8 mouse cellular contexts compared by ENCODE assay signal in the genomic region with DNA sequence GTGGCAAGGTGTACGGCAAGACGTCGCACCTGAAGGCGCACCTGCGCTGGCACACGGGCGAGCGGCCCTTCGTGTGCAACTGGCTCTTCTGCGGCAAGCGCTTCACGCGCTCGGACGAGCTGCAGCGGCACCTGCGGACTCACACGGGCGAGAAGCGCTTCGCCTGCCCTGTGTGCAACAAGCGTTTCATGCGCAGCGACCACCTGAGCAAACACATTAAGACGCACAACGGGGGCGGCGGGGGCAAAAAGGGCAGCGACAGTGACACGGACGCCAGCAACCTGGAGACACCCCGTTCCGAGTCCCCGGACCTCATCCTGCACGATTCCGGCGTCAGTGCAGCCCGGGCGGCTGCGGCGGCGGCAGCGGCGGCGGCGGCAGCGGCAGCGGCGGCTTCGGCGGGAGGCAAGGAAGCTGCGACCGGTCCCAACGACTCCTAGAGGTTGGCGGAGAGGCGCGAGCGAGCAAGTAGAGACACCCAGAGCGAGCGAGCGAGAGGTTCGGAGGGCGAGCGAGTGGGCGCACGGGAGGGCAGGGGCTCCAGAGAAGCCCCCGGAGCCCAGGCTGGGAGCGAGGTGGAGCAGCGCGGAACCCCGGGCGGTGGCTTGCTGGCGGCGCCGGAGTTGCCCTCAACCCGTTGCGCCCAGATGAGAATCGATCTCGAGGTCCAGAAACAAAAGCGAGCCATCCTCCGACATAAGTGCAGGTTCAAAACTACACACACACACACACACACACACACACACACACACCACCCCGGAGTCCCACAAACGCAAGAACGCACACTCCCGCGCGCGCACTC. TPM values are rescaled to one million over a fixed set of nuclear protein-coding genes. Genes with fewer than 3 reads are reported as not detected.
DNase-seq lines count a peak whose midpoint lies in the region; ATAC-seq and TF ChIP-seq lines count a peak whose summit lies in the region.

No protein-coding gene starts in this region.

- no peak for TF ChIP-seq CTCF in intestine, postnatal 0 days (IDR thresholded peaks at IDR 0.05; ENCODE audit: low read depth)

- peak overlapping the region; percentile 36 to 46 for H3K4me3 ChIP-seq in ES-E14 (ENCODE audit: insufficient read depth in 1 of 2, low read depth in 1 of 2, low read length in 2 of 2, poor library complexity in 1 of 2, severe bottlenecking in 1 of 2)
- peak overlapping the region; percentile 53 for H3K4me3 ChIP-seq in forebrain, embryonic 13.5 days
- peak overlapping the region; percentile 44 for H3K4me3 ChIP-seq in intestine, postnatal 0 days (ENCODE audit: low read depth, low read length)
- H3K4me3 ChIP-seq in midbrain, embryonic 13.5 days (replicated peaks) = peak overlapping the region; percentile 50

- no peak for ATAC-seq in forebrain, embryonic 13.5 days
- ATAC-seq in intestine, postnatal 0 days = peak; percentile 36; the same call in 1 of the 2 replicates
- no peak for ATAC-seq in midbrain, embryonic 13.5 days

- H3K36me3 ChIP-seq in ES-E14 (ENCODE audit: control insufficient read depth, insufficient read depth, low read length, poor library complexity, severe bottlenecking) = no peaks in the 10 kb centered on the region
- peaks cover 13% of the 10 kb centered on the region for H3K36me3 ChIP-seq in forebrain, embryonic 13.5 days (ENCODE audit: poor library complexity, severe bottlenecking)
- no peaks in the 10 kb centered on the region for H3K36me3 ChIP-seq in intestine, postnatal 0 days (ENCODE audit: control insufficient read depth, insufficient read depth)
- H3K36me3 ChIP-seq in midbrain, embryonic 13.5 days = no peaks in the 10 kb centered on the region

- H3K9me3 ChIP-seq in ES-E14 (ENCODE audit: control insufficient read depth, insufficient read depth, low read depth, low read length) = no peaks in the 10 kb centered on the region
- H3K9me3 ChIP-seq in forebrain, embryonic 13.5 days (replicated peaks) = no peaks in the 10 kb centered on the region
- no peaks in the 10 kb centered on the region for H3K9me3 ChIP-seq in intestine, postnatal 0 days (ENCODE audit: control insufficient read depth)
- H3K9me3 ChIP-seq in midbrain, embryonic 13.5 days = no peaks in the 10 kb centered on the region

- in situ Hi-C loops in ES-E14 (cut with MboI; ENCODE audit: low sequenced_read_pairs in 2 of 2, unreplicated experiment in 2 of 2) = loop anchor here in 1 of 2 experiments (10.0 kb wide), 2 partner anchors 1390 to 1740 kb away; partner anchors contain the start of gene Hoxd13

- peak overlapping the region; percentile 62 for H3K4me2 ChIP-seq in forebrain, embryonic 13.5 days
- H3K4me2 ChIP-seq in intestine, postnatal 0 days (replicated peaks; ENCODE audit: low read depth) = peak overlapping the region; percentile 64
- peak overlapping the region; percentile 57 for H3K4me2 ChIP-seq in midbrain, embryonic 13.5 days (replicated peaks)

- H3K4me1 ChIP-seq in ES-E14 (ENCODE audit: control insufficient read depth in 2 of 2, insufficient read depth in 2 of 2, low read length in 2 of 2, poor library complexity in 1 of 2) = peaks cover 0 to 10% of the 10 kb centered on the region in 2 experiments; a peak in 2 of 4 replicates
- peaks cover 63% of the 10 kb centered on the region for H3K4me1 ChIP-seq in forebrain, embryonic 13.5 days
- H3K4me1 ChIP-seq in intestine, postnatal 0 days (replicated peaks; ENCODE audit: control insufficient read depth, insufficient read depth, low read length) = peaks cover 14% of the 10 kb centered on the region; the same call in 1 of the 2 replicates
- H3K4me1 ChIP-seq in midbrain, embryonic 13.5 days (replicated peaks) = peaks cover 64% of the 10 kb centered on the region

- WGBS in forebrain, embryonic 13.5 days = under 1% methylated on average over 87 of the region's 88 CpGs
- WGBS in intestine, postnatal 0 days = under 1% methylated on average over 86 of the region's 88 CpGs
- under 1% methylated on average over 87 of the region's 88 CpGs for whole genome bisulfite sequencing in midbrain, embryonic 13.5 days

- no peak overlapping the region for H3K27ac ChIP-seq in ES-E14 (ENCODE audit: insufficient read depth, low read depth, low read length, poor library complexity, severe bottlenecking)
- H3K27ac ChIP-seq in forebrain, embryonic 13.5 days = peak overlapping the region; percentile 91
- H3K27ac ChIP-seq in intestine, postnatal 0 days (ENCODE audit: low read depth, low read length) = no peak overlapping the region
- peak overlapping the region; percentile 81 for H3K27ac ChIP-seq in midbrain, embryonic 13.5 days

- peak; percentile 68 for DNase-seq in kidney, adult 18-20 months
- DNase-seq in kidney, adult 9 months = no peak
- DNase-seq in ES-E14 (ENCODE audit: low read depth, low spot score) = no peak
- peak; percentile 48 for DNase-seq in thymus, postnatal 0 days (ENCODE audit: low spot score)
- DNase-seq in layer of hippocampus, postnatal 25 days (ENCODE audit: extremely low spot score in 1 of 2, low spot score in 1 of 2) = no peak

- H3K27me3 ChIP-seq in forebrain, embryonic 13.5 days = peaks cover 80% of the 10 kb centered on the region
- peaks cover 89% of the 10 kb centered on the region for H3K27me3 ChIP-seq in intestine, postnatal 0 days (replicated peaks; ENCODE audit: control insufficient read depth, insufficient read depth, low read length)
- H3K27me3 ChIP-seq in midbrain, embryonic 13.5 days = peaks cover 85% of the 10 kb centered on the region

- H3K9ac ChIP-seq in ES-E14 (ENCODE audit: insufficient read depth, low read depth, low read length, poor library complexity, severe bottlenecking) = peak overlapping the region; percentile 12; the same call in 1 of the 2 replicates
- H3K9ac ChIP-seq in forebrain, embryonic 13.5 days = peak overlapping the region; percentile 86
- no peak overlapping the region for H3K9ac ChIP-seq in intestine, postnatal 0 days (ENCODE audit: low read depth, low read length)
- H3K9ac ChIP-seq in midbrain, embryonic 13.5 days (replicated peaks) = peak overlapping the region; percentile 68

TF ChIP-seq in ES-E14, 5 proteins besides CTCF, POLR2A, EP300 and RAD21:
- TF ChIP-seq HCFC1 (IDR thresholded peaks at IDR 0.05; ENCODE audit: borderline replicate concordance, insufficient read depth, low read length) (0 out of 2 replicates have a peak, but pooled peaks have one; percentile 17), CHD2 (IDR thresholded peaks at IDR 0.05; ENCODE audit: low read depth, low read length) (no peak), ZC3H11A (IDR thresholded peaks at IDR 0.05; ENCODE audit: borderline replicate concordance, low read depth, low read length) (no peak)

RNA-seq across cellular contexts. Expression of gene Sp9, which starts 2.6 kb away (rescaled TPM):
- 0.74 and 0.80 TPM in 2 replicates for total RNA-seq in ES-E14 (2012; rRNA removed)
- 10.6 and 15.4 TPM in 2 replicates for polyA plus RNA-seq in forebrain, embryonic 13.5 days (2015; fragmentation: Nextera tagmentation; extraction: Ambion mirVana)
- not detected in 2 replicates for polyA plus RNA-seq in intestine, postnatal 0 days (2015; fragmentation: Nextera tagmentation; extraction: Ambion mirVana)
- polyA plus RNA-seq in midbrain, embryonic 13.5 days (2015; fragmentation: Nextera tagmentation; extraction: Ambion mirVana) = 6.1 and 8.9 TPM in 2 replicates
- polyA plus RNA-seq in thymus, postnatal 0 days (2015; fragmentation: Nextera tagmentation; extraction: Ambion mirVana) = 0.03 TPM in 1 of 2 replicates, not detected in the other
- 1 to 10 TPM; 2.9 to 3.6 TPM for total RNA-seq in layer of hippocampus, postnatal 25 days (2021)

RNA-seq across cellular contexts. Expression of gene Scrn3, which starts 38.1 kb away (rescaled TPM):
- 5.9 and 10.6 TPM in 2 replicates for total RNA-seq in ES-E14 (2012; rRNA removed)
- polyA plus RNA-seq in forebrain, embryonic 13.5 days (2015; fragmentation: Nextera tagmentation; extraction: Ambion mirVana) = 9.5 and 10.5 TPM in 2 replicates
- polyA plus RNA-seq in intestine, postnatal 0 days (2015; fragmentation: Nextera tagmentation; extraction: Ambion mirVana) = 7.8 and 8.7 TPM in 2 replicates
- polyA plus RNA-seq in midbrain, embryonic 13.5 days (2015; fragmentation: Nextera tagmentation; extraction: Ambion mirVana) = 8.1 and 9.6 TPM in 2 replicates
- polyA plus RNA-seq in thymus, postnatal 0 days (2015; fragmentation: Nextera tagmentation; extraction: Ambion mirVana) = 7.1 and 7.6 TPM in 2 replicates
- 10 to 100 TPM; 17.3 to 27.5 TPM for total RNA-seq in layer of hippocampus, postnatal 25 days (2021)

RNA-seq across cellular contexts. Expression of gene Cir1, which starts 38.2 kb away (rescaled TPM):
- total RNA-seq in ES-E14 (2012; rRNA removed) = 6.6 and 7.4 TPM in 2 replicates
- 26.9 and 30.2 TPM in 2 replicates for polyA plus RNA-seq in forebrain, embryonic 13.5 days (2015; fragmentation: Nextera tagmentation; extraction: Ambion mirVana)
- 17.1 and 19.9 TPM in 2 replicates for polyA plus RNA-seq in intestine, postnatal 0 days (2015; fragmentation: Nextera tagmentation; extraction: Ambion mirVana)
- 34.0 and 34.8 TPM in 2 replicates for polyA plus RNA-seq in midbrain, embryonic 13.5 days (2015; fragmentation: Nextera tagmentation; extraction: Ambion mirVana)
- 29.7 and 30.9 TPM in 2 replicates for polyA plus RNA-seq in thymus, postnatal 0 days (2015; fragmentation: Nextera tagmentation; extraction: Ambion mirVana)
- 10 to 100 TPM; 27.0 to 29.3 TPM for total RNA-seq in layer of hippocampus, postnatal 25 days (2021)

RNA-seq across cellular contexts. Expression of gene Ola1, which starts 55.6 kb away (rescaled TPM):
- 61.5 and 90.5 TPM in 2 replicates for total RNA-seq in ES-E14 (2012; rRNA removed)
- 104 and 115 TPM in 2 replicates for polyA plus RNA-seq in forebrain, embryonic 13.5 days (2015; fragmentation: Nextera tagmentation; extraction: Ambion mirVana)
- 42.3 and 43.3 TPM in 2 replicates for polyA plus RNA-seq in intestine, postnatal 0 days (2015; fragmentation: Nextera tagmentation; extraction: Ambion mirVana)
- polyA plus RNA-seq in midbrain, embryonic 13.5 days (2015; fragmentation: Nextera tagmentation; extraction: Ambion mirVana) = 80.9 and 96.4 TPM in 2 replicates
- polyA plus RNA-seq in thymus, postnatal 0 days (2015; fragmentation: Nextera tagmentation; extraction: Ambion mirVana) = 90.4 and 92.0 TPM in 2 replicates
- total RNA-seq in layer of hippocampus, postnatal 25 days (2021) = 100 to 1,000 TPM; 116 to 117 TPM

Comparison
In these comparisons a context has a peak if more than half of its experiments do, and no peak if none do; other contexts are left out.
1. DNase-seq: peak in kidney, adult 18-20 months (single experiment) and thymus, postnatal 0 days (single experiment); none in kidney, adult 9 months (single experiment), ES-E14 (single experiment) and layer of hippocampus, postnatal 25 days (0 of 2).
2. H3K27ac ChIP-seq: peak in forebrain, embryonic 13.5 days (single experiment) and midbrain, embryonic 13.5 days (single experiment); none in ES-E14 (single experiment) and intestine, postnatal 0 days (single experiment).
3. Peak in every context shown above with its lines, with median percentiles within 50 percentile points of each other: H3K4me3 ChIP-seq and H3K4me2 ChIP-seq.